Mouse (Mus musculus): ENCODE measurements around the gene Idh1. TPM values are rescaled to one million over a fixed set of nuclear protein-coding genes. Genes with fewer than 3 reads are reported as not detected.

Gene Idh1
- polyA plus RNA-seq, 2 experiments: 62.2 to 128 TPM

GRCm38 (mm10) chr1:65109196-65109595 lies 77.1 kb downstream of the Idh1 start:
- no peak for DNase-seq (ENCODE audit: low spot score)
- Histone ChIP-seq H3K27ac (replicated peaks; ENCODE audit: low read depth, low read length) (no peak overlapping the region), H3K4me1 (ENCODE audit: control insufficient read depth, insufficient read depth, low read length) (no peaks in the 10 kb centered on the region), H3K9me3 (ENCODE audit: control insufficient read depth, low read length) (no peaks in the 10 kb centered on the region), H3K27me3 (ENCODE audit: control insufficient read depth, insufficient read depth, low read length) (no peaks in the 10 kb centered on the region), H3K9ac (ENCODE audit: low read depth, low read length, severe bottlenecking) (no peak overlapping the region), H3K36me3 (ENCODE audit: control insufficient read depth, insufficient read depth, low read length) (no peaks in the 10 kb centered on the region), H3K4me3 (replicated peaks; ENCODE audit: low read length) (no peak overlapping the region), H3K4me2 (replicated peaks; ENCODE audit: low read depth, low read length, severe bottlenecking) (no peak overlapping the region)
- TF ChIP-seq POLR2A (IDR thresholded peaks at IDR 0.05; ENCODE audit: borderline replicate concordance, extremely low read depth, insufficient read depth, insufficient read length): no peak
- WGBS: 94% methylated on average over 8 of the region's 8 CpGs
- no peak for ATAC-seq (ENCODE audit: low FRiP score, low read depth)

Other genes starting within 250 kb of the Idh1 start
- 3.7 and 3.9 TPM in 2 replicates for gene Plekhm3, start 229.7 kb downstream of the Idh1 start, polyA plus RNA-seq (2012; rRNA removed)
- 6.0 and 8.0 TPM in 2 replicates for gene Plekhm3, start 229.7 kb downstream of the Idh1 start, polyA plus RNA-seq (2014; fragmentation: Nextera tagmentation; extraction: Ambion mirVana)
- 0.08 TPM in 2 replicates for gene Akr1cl, start 153.7 kb downstream of the Idh1 start, polyA plus RNA-seq (2012; rRNA removed)
- gene Akr1cl, start 153.7 kb downstream of the Idh1 start, polyA plus RNA-seq (2014; fragmentation: Nextera tagmentation; extraction: Ambion mirVana): 0.23 TPM in 1 of 2 replicates, not detected in the other
- gene Cryge, start 135.4 kb downstream of the Idh1 start, polyA plus RNA-seq (2012; rRNA removed): not detected in 2 replicates
- not detected in 2 replicates for gene Cryge, start 135.4 kb downstream of the Idh1 start, polyA plus RNA-seq (2014; fragmentation: Nextera tagmentation; extraction: Ambion mirVana)
- not detected in 2 replicates for gene Crygd, start 123.0 kb downstream of the Idh1 start, polyA plus RNA-seq (2012; rRNA removed)
- not detected in 2 replicates for gene Crygd, start 123.0 kb downstream of the Idh1 start, polyA plus RNA-seq (2014; fragmentation: Nextera tagmentation; extraction: Ambion mirVana)
- gene Crygc, start 112.8 kb downstream of the Idh1 start, polyA plus RNA-seq (2012; rRNA removed): not detected in 2 replicates
- not detected in 2 replicates for gene Crygc, start 112.8 kb downstream of the Idh1 start, polyA plus RNA-seq (2014; fragmentation: Nextera tagmentation; extraction: Ambion mirVana)
- 0.29 and 0.73 TPM in 2 replicates for gene Crygb, start 104.2 kb downstream of the Idh1 start, polyA plus RNA-seq (2012; rRNA removed)
- gene Crygb, start 104.2 kb downstream of the Idh1 start, polyA plus RNA-seq (2014; fragmentation: Nextera tagmentation; extraction: Ambion mirVana): not detected in 2 replicates
- not detected in 2 replicates for gene Cryga, start 83.1 kb downstream of the Idh1 start, polyA plus RNA-seq (2012; rRNA removed)
- not detected in 2 replicates for gene Cryga, start 83.1 kb downstream of the Idh1 start, polyA plus RNA-seq (2014; fragmentation: Nextera tagmentation; extraction: Ambion mirVana)
- gene Gm28845, start 66.9 kb downstream of the Idh1 start, polyA plus RNA-seq (2012; rRNA removed): not detected in 2 replicates
- not detected in 2 replicates for gene Gm28845, start 66.9 kb downstream of the Idh1 start, polyA plus RNA-seq (2014; fragmentation: Nextera tagmentation; extraction: Ambion mirVana)
- gene D630023F18Rik, start 63.3 kb downstream of the Idh1 start, polyA plus RNA-seq (2012; rRNA removed): 0.24 and 0.32 TPM in 2 replicates
- 0.37 and 0.44 TPM in 2 replicates for gene D630023F18Rik, start 63.3 kb downstream of the Idh1 start, polyA plus RNA-seq (2014; fragmentation: Nextera tagmentation; extraction: Ambion mirVana)
- gene Pikfyve, start 183 bp upstream of the Idh1 start, polyA plus RNA-seq (2012; rRNA removed): 8.1 and 9.1 TPM in 2 replicates
- 15.8 and 17.1 TPM in 2 replicates for gene Pikfyve, start 183 bp upstream of the Idh1 start, polyA plus RNA-seq (2014; fragmentation: Nextera tagmentation; extraction: Ambion mirVana)
- gene Pth2r, start 95.6 kb upstream of the Idh1 start, polyA plus RNA-seq (2012; rRNA removed): 0.33 and 0.39 TPM in 2 replicates
- 0.15 and 0.32 TPM in 2 replicates for gene Pth2r, start 95.6 kb upstream of the Idh1 start, polyA plus RNA-seq (2014; fragmentation: Nextera tagmentation; extraction: Ambion mirVana)

All from limb, embryonic 14.5 days (tissue).